Mouse (Mus musculus): ENCODE data around the gene Gm10337.

Gene Gm10337

GRCm38 (mm10) chr15:102499851-102500250 lies 3.7 kb upstream of the Gm10337 start:
- DNase-seq (ENCODE audit: low spot score): no peak

DNA sequence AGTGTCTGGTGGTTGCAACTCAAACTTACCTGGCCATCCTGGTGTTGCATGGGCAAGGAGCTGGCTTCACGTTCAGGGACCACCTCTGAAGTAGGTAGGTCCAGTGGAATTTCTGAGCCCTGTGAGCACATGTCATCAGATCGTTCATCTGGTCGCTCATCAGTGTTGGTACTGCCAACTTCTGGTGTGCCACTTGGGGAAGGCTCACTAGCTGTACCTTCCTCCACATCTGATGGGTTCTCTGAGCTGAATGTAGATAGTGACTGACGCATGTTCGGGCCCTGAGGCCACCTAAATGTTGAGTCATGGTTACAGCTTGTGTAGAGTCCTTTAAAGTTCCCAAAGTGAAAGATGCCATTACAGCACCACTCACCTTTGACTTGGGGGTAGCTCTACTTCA lies 3.0 kb upstream of the Gm10337 start:
- DNase-seq (ENCODE audit: low spot score): no peak

GRCm38 (mm10) chr15:102501084-102501814 lies 2.3 kb upstream of the Gm10337 start:
- DNase-seq (ENCODE audit: low spot score): no peak

GRCm38 (mm10) chr15:102502254-102502840 lies 1.2 kb upstream of the Gm10337 start:
- peak; percentile 11 for DNase-seq (ENCODE audit: low spot score)

DNA sequence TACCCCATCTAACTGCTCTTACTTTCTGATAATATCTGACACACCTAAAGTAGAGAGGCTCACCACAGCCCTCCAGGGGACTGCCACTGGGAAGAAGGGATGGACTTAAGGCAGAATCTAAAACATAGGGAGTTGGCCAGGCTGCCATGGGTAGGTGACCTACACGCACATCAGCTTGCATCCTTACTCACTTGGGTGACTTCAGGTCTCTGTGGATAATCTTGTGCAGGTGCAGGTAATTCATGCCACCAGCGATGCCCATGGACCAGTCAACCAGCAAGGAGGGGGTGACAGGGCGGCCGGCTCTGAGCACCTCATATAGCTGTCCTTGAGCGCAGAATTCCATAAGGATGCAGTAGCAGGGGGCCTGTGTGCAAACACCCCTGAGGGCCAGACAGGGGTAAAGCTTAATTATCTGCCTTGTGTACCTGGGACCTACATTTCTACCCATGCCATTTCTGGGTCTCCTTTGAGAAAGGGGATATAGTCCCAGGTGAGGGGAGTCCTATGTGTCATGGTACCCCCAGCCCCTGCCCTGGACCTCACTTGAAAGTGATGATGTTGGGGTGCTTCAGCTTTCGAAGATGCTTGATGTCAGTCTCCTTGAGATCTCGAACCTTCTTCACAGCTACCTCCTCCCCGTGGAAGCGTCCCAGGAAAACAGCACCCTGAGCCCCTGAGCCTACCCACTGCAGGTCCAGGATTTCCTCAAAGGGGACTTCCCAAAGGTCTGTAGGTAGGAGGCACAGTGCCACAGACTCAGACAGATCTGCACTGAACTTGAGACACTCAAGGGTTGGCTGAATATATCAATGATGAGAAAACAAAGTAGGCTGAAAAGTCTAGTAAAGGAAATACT lies 631 bp downstream of the Gm10337 start:
- peak; percentile 8 for DNase-seq (ENCODE audit: low spot score)

GRCm38 (mm10) chr15:102505073-102505769 lies 1.7 kb downstream of the Gm10337 start:
- peak; percentile 9 for DNase-seq (ENCODE audit: low spot score)

- DNase-seq (ENCODE audit: low spot score): no peak
Observed at GRCm38 (mm10) chr15:102505770-102506463, 2.4 kb downstream of the Gm10337 start.

DNA sequence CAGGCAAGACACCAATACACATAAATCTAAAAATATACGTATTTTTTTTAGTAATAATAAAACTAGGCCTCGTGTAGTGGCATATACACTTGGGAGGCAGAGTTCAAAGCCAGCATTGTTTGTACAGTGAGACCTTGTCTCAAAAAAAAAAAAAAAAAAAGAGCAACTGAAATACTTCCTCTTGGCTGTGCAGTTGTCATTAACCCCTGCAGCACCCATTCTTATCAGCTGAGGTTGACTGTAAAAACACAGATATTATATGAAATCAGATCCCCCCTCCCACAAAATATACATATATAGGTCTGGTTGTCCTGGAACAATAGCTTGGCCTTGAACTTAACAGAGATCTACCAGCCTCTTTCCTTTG lies 2.9 kb downstream of the Gm10337 start:
- no peak for DNase-seq (ENCODE audit: low spot score)

GRCm38 (mm10) chr15:102506864-102507263 lies 3.3 kb downstream of the Gm10337 start:
- no peak for DNase-seq (ENCODE audit: low spot score)

GRCm38 (mm10) chr15:102507561-102507960 lies 4.0 kb downstream of the Gm10337 start:
- no peak for DNase-seq (ENCODE audit: low spot score)

DNA sequence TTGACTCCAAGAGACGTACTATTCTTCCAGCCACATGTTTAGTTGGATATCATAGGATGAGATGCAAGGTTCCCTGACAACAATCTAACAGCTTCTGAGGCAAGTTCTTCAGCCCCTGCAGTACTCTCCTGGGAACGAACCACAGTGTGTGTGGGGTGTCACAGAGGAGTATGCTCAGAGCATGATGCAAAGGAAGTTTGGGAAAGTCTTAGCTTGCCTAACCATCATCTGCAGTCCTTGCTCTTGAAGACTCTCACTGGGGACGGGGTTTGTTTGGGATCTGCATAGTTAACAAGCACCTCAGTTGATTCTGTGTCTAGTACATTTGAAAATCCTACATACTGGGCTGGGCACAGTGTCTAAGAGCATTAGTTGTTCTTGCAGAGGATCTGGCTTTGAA lies 4.8 kb downstream of the Gm10337 start:
- DNase-seq (ENCODE audit: low spot score): no peak

DNA sequence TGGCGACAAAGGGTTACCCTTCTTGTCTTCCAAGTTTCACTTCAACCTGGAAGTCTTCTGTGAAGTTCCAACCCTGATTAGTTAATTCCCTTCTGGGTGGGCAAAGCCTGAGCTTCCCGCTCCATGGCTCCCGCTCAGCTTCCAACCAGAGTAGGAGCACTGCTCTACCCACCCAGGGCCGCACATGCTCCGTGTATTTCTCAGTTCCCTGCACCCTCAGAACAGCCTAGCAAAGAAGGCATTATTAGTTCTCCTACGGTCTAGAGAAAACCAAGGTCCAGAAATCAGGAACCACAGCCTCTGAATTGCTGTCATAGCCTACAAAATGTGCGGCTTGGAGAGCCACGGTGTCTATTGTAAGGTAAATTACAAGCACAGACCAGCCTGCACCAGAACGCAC lies 6.6 kb downstream of the Gm10337 start:
- peak; percentile 21 for DNase-seq (ENCODE audit: low spot score)

DNA sequence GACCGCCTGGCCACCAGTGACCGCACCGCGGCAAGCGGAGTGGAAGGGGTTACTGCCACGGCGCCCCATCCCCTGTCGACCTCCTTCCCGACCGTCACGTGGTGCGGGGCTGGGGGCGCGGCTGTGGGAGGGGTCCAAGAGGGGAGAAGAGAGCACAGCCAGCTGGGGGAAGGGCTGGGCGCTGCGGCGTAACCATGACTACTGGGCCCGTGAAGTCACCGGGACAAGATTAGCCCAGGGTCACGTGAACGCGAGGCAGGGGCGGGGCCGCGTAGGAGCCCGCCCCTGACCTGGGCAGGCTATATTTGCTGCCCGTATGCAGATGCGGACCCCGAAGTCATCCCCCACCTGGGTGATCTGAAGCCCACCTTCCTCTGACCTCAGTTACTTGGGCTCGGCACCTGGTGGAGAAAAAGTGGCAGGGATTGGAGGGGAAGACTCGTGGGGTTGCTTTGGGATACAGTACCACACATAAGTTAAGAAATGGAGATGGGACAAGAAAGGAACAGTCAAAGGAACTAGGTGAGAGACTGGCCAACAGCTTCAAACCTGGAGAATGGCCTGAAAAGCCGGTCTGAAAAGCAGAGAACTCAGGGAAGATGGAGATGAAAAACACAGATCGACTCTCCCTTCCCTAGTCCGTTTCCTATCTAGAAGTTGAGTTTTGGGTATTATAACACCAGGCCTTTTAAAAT lies 7.2 kb downstream of the Gm10337 start:
- DNase-seq (ENCODE audit: low spot score): peak; percentile 87

GRCm38 (mm10) chr15:102511285-102511833 lies 7.8 kb downstream of the Gm10337 start:
- peak; percentile 20 for DNase-seq (ENCODE audit: low spot score)

GRCm38 (mm10) chr15:102512010-102512409 lies 8.5 kb downstream of the Gm10337 start:
- DNase-seq (ENCODE audit: low spot score): peak; percentile 15

DNA sequence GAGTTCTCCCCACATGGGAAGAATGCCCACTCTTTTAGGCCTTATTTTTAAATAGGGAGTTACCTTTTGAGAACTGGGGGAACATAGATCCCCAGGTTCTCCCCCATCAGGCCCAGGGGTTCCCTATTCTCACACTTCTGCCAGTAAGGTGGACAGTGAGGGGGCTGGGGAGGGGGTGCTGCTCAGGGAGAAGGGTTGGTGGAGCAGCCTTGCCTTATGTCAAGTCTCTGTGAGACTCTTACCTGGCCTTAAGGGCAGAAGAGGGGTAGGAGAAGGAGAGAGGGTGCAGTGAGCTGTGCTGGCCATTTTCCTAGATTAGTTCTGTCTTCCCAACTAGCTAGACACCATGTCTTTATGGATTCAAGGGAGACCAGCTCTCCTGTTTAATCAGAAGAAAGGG lies 8.9 kb downstream of the Gm10337 start:
- DNase-seq (ENCODE audit: low spot score): no peak

DNA sequence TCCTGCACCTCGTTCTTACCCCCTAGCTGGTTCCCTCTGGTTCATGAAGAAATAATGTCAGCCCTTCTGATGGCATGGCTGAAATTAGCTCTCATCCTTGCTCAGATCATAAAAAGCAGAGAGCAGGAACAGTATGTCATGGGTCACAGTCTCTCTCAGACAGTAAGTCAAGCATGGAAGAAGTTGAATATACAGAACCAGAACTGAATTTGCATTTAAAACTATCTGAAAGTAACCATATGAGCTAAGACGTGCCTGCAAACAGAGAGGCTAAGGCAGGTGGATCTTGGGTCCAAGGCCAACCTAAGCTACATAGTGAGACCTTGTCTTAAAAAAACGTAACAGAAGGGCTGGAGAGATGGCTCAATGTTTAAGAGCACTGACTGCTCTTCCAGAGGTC lies 9.5 kb downstream of the Gm10337 start:
- no peak for DNase-seq (ENCODE audit: low spot score)

- no peak for DNase-seq (ENCODE audit: low spot score)
Observed at GRCm38 (mm10) chr15:102515261-102515660, 11.7 kb downstream of the Gm10337 start.

- DNase-seq (ENCODE audit: low spot score): no peak
Observed at GRCm38 (mm10) chr15:102515791-102516190, 12.3 kb downstream of the Gm10337 start.

DNA sequence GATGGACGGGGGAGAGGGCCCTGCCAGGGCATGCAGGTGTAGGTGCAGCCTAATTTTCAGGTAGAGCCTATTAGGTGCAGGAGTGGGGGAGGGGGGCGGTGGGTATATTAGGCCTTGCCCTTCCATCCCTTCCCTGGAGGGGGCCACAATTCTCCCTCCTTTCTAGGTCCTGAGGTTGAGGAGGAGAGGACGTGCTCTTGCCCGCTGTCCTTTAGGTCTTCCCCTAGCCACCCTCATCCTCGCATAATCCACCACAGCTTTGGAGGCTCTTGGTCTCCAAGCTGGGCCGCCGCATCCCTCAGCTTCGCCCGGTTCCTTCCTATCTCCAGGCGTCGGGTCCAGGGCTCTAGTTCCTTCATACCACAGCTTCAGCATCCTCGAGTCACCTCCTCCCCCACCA lies 12.8 kb downstream of the Gm10337 start:
- DNase-seq (ENCODE audit: low spot score): no peak

All from testis, postnatal 14 days (tissue).